ENCODE assay signal across 18 mouse cellular contexts in genomic region chr6:35173181-35173580, GRCm38 (mm10).
"Had no signal": no experiment of that assay in that cellular context is flagged by ENCODE, and none has a peak within 500 bp of the region (broad histone marks: within the 10 kb centered on the region; RNA-seq: fewer than 3 reads in every experiment).

No protein-coding gene starts in this region.

- H3K9ac ChIP-seq: lung, embryonic 15.5 days; midbrain, embryonic 13.5 days; midbrain, embryonic 15.5 days; neural tube, embryonic 12.5 days had no signal

- H3K4me2 ChIP-seq: lung, embryonic 15.5 days; midbrain, embryonic 11.5 days; midbrain, embryonic 13.5 days; midbrain, embryonic 15.5 days; neural tube, embryonic 12.5 days had no signal

- H3K36me3 ChIP-seq: lung, embryonic 15.5 days; midbrain, embryonic 13.5 days; midbrain, embryonic 15.5 days; neural tube, embryonic 12.5 days had no signal

- H3K9me3 ChIP-seq: lung, embryonic 15.5 days; midbrain, embryonic 13.5 days; midbrain, embryonic 15.5 days; neural tube, embryonic 12.5 days had no signal

- DNase-seq: lung, adult 2 months; lung, postnatal 14 days; lung, postnatal 36 days; retina, postnatal 1 day; right cerebral cortex, adult 18-20 months; right cerebral cortex, postnatal 25 days; right cerebral cortex, postnatal 4 days; spleen, adult 18-20 months; thymus, adult 18-20 months; thymus, postnatal 14 days; thymus, postnatal 36 days had no signal

- H3K27me3 ChIP-seq: lung, embryonic 15.5 days; midbrain, embryonic 13.5 days; midbrain, embryonic 15.5 days; neural tube, embryonic 12.5 days had no signal

- H3K27ac ChIP-seq: lung, embryonic 15.5 days; macrophage; midbrain, embryonic 13.5 days; midbrain, embryonic 15.5 days; neural tube, embryonic 12.5 days had no signal

- H3K4me1 ChIP-seq: lung, embryonic 15.5 days; neural tube, embryonic 12.5 days had no signal

- H3K4me3 ChIP-seq: lung, embryonic 15.5 days; megakaryocyte, embryonic 14.5 days; midbrain, embryonic 13.5 days; midbrain, embryonic 15.5 days; neural tube, embryonic 12.5 days had no signal
